Mouse (Mus musculus) hindbrain, embryonic 12.5 days (tissue): ENCODE measurements at regions not wholly inside any gene's neighbourhood (a gene's known extent, or its start where the extent isn't known, plus 50 kb on each side); places are given as distances from the start of the nearest gene placed in this dataset.
A peak's percentile ranks its signal among the peaks of the same experiment; 100 is the strongest.

ENCODE experiments used
- ATAC-seq: fragments of 200-750 bp; cut with Nextera tagmentation; 2 replicates; pipeline ENCODE4 v1.8.0; 2017; ENCODE audit warnings: moderate TSS enrichment; ENCODE audit not compliant: low FRiP score
- H3K27ac ChIP-seq: fragments of 300-500 bp; sonication (generic); 2 replicates; pipeline ENCODE4 v1.5.1; 2016; ENCODE audit warnings: mild to moderate bottlenecking
- H3K27me3 ChIP-seq: fragments of 300-500 bp; sonication (generic); 2 replicates; pipeline ENCODE4 v1.6.1; 2016; ENCODE audit warnings: mild to moderate bottlenecking
- H3K36me3 ChIP-seq: fragments of 300-500 bp; sonication (generic); 2 replicates; pipeline ENCODE4 v1.6.1; 2016; ENCODE audit warnings: mild to moderate bottlenecking
- H3K4me1 ChIP-seq: fragments of 300-500 bp; sonication (generic); 2 replicates; pipeline ENCODE4 v1.6.1; 2016
- H3K4me2 ChIP-seq: fragments of 300-500 bp; sonication (generic); replicated peaks from 2 replicates; pipeline ENCODE4 v1.6.1; 2016; ENCODE audit warnings: mild to moderate bottlenecking
- H3K4me3 ChIP-seq: fragments of 300-500 bp; sonication (generic); 2 replicates; pipeline ENCODE4 v1.5.1; 2016; ENCODE audit warnings: mild to moderate bottlenecking
- H3K9ac ChIP-seq: fragments of 300-500 bp; sonication (generic); 2 replicates; pipeline ENCODE4 v1.6.1; 2016; ENCODE audit warnings: mild to moderate bottlenecking, moderate library complexity
- H3K9me3 ChIP-seq: fragments of 300-500 bp; sonication (generic); replicated peaks from 2 replicates; pipeline ENCODE4 v1.6.1; 2016; ENCODE audit warnings: mild to moderate bottlenecking
- WGBS: fragments of 180-500 bp; shearing (Covaris S2); methylation state at CpG from one replicate; pipeline ENCODE4 v1.1.7; 2016; 5-methylcytosine and 5-hydroxymethylcytosine counted together

GRCm38 (mm10) chr11:112175302-112175701 is 606.7 kb upstream of the Sox9 start:
- Histone ChIP-seq H3K9me3 (no peaks in the 10 kb centered on the region), H3K27ac (no peak overlapping the region), H3K4me1 (no peaks in the 10 kb centered on the region), H3K36me3 (no peaks in the 10 kb centered on the region), H3K4me3 (no peak overlapping the region), H3K27me3 (no peaks in the 10 kb centered on the region), H3K4me2 (no peak overlapping the region), H3K9ac (no peak overlapping the region)
- ATAC-seq: no peak
- 84% methylated on average over 6 of the region's 6 CpGs for WGBS

- ATAC-seq: no peak
- Histone ChIP-seq H3K4me3 (no peak overlapping the region), H3K27me3 (no peaks in the 10 kb centered on the region)
Measured at GRCm38 (mm10) chr11:112180666-112181065, 601.4 kb upstream of the Sox9 start.

GRCm38 (mm10) chr11:112197620-112198268 is 584.3 kb upstream of the Sox9 start:
- peaks cover 7% of the 10 kb centered on the region; the same call in 1 of the 2 replicates for H3K4me1 ChIP-seq
- H3K9ac ChIP-seq: no peak overlapping the region
- no peaks in the 10 kb centered on the region for H3K36me3 ChIP-seq
- no peaks in the 10 kb centered on the region for H3K9me3 ChIP-seq
- ATAC-seq: peak; percentile 82
- H3K27ac ChIP-seq: no peak overlapping the region
- H3K4me2 ChIP-seq: peak overlapping the region; percentile 38
- no peak overlapping the region for H3K4me3 ChIP-seq
- 13% methylated on average over 18 of the region's 18 CpGs for WGBS
- no peaks in the 10 kb centered on the region for H3K27me3 ChIP-seq

More at GRCm38 (mm10) chr11:112180666-112181065, 601.4 kb upstream of the Sox9 start:
- 78% methylated on average over 10 of the region's 10 CpGs for WGBS
- no peaks in the 10 kb centered on the region for H3K4me1 ChIP-seq
- H3K27ac ChIP-seq: no peak overlapping the region
- no peaks in the 10 kb centered on the region for H3K9me3 ChIP-seq
- no peaks in the 10 kb centered on the region for H3K36me3 ChIP-seq
- H3K9ac ChIP-seq: no peak overlapping the region
- H3K4me2 ChIP-seq: no peak overlapping the region

- no peaks in the 10 kb centered on the region for H3K9me3 ChIP-seq
- WGBS: 42% methylated on average over 2 of the region's 2 CpGs
- H3K4me1 ChIP-seq: 0 out of 2 replicates have a peak, but pooled peaks cover 2% of the 10 kb centered on the region
- no peak overlapping the region for H3K4me3 ChIP-seq
- no peak for ATAC-seq
- H3K9ac ChIP-seq: no peak overlapping the region
- H3K27ac ChIP-seq: no peak overlapping the region
- no peak overlapping the region for H3K4me2 ChIP-seq
- H3K27me3 ChIP-seq: no peaks in the 10 kb centered on the region
- no peaks in the 10 kb centered on the region for H3K36me3 ChIP-seq
Measured at GRCm38 (mm10) chr11:112204561-112204960, 577.5 kb upstream of the Sox9 start.

DNA sequence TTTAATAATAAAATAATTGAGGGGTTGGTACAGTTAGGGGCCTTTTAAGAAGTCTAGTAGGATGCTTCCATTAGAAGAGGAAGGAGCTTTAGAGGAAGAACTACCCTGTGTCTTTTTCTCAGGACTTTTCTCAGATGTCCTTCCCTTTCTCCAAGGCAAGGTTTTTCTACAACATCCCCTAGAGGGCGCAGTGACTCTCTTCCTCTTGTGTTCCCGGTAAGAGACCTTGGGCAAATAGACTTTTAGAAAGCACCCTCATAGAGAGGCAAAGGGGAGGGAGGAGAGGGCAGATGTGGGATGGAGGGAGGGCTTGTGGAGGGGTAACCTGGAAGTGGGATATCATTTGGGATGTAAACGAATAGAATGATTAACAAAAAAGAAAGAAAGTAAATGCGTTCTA is 572.6 kb upstream of the Sox9 start:
- ATAC-seq: no peak
- 34% methylated on average over 4 of the region's 4 CpGs for WGBS
- no peak overlapping the region for H3K9ac ChIP-seq
- H3K4me3 ChIP-seq: no peak overlapping the region
- H3K9me3 ChIP-seq: no peaks in the 10 kb centered on the region
- H3K27ac ChIP-seq: no peak overlapping the region
- no peaks in the 10 kb centered on the region for H3K27me3 ChIP-seq
- no peaks in the 10 kb centered on the region for H3K36me3 ChIP-seq
- 0 out of 2 replicates have a peak, but pooled peaks cover under 1% of the 10 kb centered on the region for H3K4me1 ChIP-seq
- no peak overlapping the region for H3K4me2 ChIP-seq

GRCm38 (mm10) chr11:112219046-112219720 is 562.8 kb upstream of the Sox9 start:
- no peak overlapping the region for H3K27ac ChIP-seq
- ATAC-seq: no peak
- WGBS: 90% methylated on average over 5 of the region's 5 CpGs
- no peak overlapping the region for H3K4me3 ChIP-seq
- no peaks in the 10 kb centered on the region for H3K27me3 ChIP-seq
- no peaks in the 10 kb centered on the region for H3K36me3 ChIP-seq
- H3K9me3 ChIP-seq: no peaks in the 10 kb centered on the region
- H3K4me2 ChIP-seq: no peak overlapping the region
- no peaks in the 10 kb centered on the region for H3K4me1 ChIP-seq
- no peak overlapping the region for H3K9ac ChIP-seq

- Histone ChIP-seq H3K4me2 (no peak overlapping the region), H3K9me3 (no peaks in the 10 kb centered on the region), H3K27me3 (no peaks in the 10 kb centered on the region), H3K4me3 (no peak overlapping the region), H3K4me1 (no peaks in the 10 kb centered on the region), H3K9ac (no peak overlapping the region), H3K36me3 (no peaks in the 10 kb centered on the region), H3K27ac (no peak overlapping the region)
- ATAC-seq: no peak
- WGBS: 81% methylated on average over 7 of the region's 7 CpGs
Measured at GRCm38 (mm10) chr11:112234492-112235116, 547.4 kb upstream of the Sox9 start.

DNA sequence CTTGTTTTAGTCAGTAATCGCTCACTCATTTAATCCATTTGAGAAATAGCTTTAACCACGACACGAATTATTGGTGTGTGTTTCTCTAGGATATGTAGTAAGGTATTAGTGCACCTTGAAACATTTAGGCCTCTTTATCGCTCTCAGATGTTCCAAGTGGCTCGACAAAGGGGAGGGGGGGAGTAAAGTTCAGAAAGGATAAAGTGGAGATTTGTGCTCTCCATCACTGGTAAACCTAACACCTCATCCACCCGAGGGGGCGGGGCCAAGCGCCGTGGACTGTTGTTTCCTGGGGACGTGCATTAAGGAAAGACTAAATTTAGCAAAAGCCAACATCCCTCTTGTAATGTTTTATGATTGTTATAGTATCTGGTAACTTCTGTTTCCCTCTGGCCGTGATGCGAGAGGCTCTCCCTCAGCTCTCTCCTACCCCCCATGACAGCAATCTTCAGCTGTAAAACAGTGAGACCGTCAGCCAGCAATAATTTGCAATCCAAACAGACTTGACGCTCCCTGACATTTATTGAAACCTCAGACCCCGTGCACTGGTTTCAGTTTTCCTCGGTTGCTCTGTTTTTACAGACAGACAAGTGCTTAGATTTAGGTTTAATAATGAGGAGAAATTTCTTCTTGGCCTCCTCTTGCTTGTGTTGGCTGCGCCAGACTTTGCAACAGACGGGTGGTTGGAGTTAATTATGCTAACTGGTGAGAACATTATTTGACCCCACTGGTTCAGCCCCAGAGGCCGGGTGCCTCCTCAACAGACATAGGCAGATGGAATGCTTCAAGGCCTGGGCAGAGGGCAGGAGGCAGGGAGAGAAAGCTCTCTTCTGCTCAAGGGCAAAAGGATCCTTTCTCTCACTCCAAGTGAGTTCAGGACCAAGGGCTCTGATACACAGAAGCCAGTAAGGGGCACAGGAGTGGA is 542.8 kb upstream of the Sox9 start:
- H3K36me3 ChIP-seq: no peaks in the 10 kb centered on the region
- ATAC-seq: no peak
- H3K27ac ChIP-seq: no peak overlapping the region
- H3K9ac ChIP-seq: no peak overlapping the region
- H3K27me3 ChIP-seq: no peaks in the 10 kb centered on the region
- H3K4me1 ChIP-seq: no peaks in the 10 kb centered on the region
- H3K4me2 ChIP-seq: no peak overlapping the region
- H3K9me3 ChIP-seq: no peaks in the 10 kb centered on the region
- no peak overlapping the region for H3K4me3 ChIP-seq
- 72% methylated on average over 19 of the region's 19 CpGs for WGBS

- H3K4me2 ChIP-seq: no peak overlapping the region
- H3K36me3 ChIP-seq: no peaks in the 10 kb centered on the region
- no peak overlapping the region for H3K4me3 ChIP-seq
- no peaks in the 10 kb centered on the region for H3K4me1 ChIP-seq
- no peak overlapping the region for H3K9ac ChIP-seq
- ATAC-seq: no peak
- no peaks in the 10 kb centered on the region for H3K27me3 ChIP-seq
- H3K9me3 ChIP-seq: no peaks in the 10 kb centered on the region
- WGBS: 96% methylated on average over 1 of the region's 1 CpGs
- H3K27ac ChIP-seq: no peak overlapping the region
Measured at GRCm38 (mm10) chr11:112252548-112252947, 529.5 kb upstream of the Sox9 start.

- Histone ChIP-seq H3K4me3 (no peak overlapping the region), H3K27ac (no peak overlapping the region), H3K27me3 (no peaks in the 10 kb centered on the region), H3K4me2 (no peak overlapping the region), H3K9ac (no peak overlapping the region), H3K4me1 (no peaks in the 10 kb centered on the region), H3K36me3 (no peaks in the 10 kb centered on the region), H3K9me3 (no peaks in the 10 kb centered on the region)
- no peak for ATAC-seq
- WGBS: 97% methylated on average over 3 of the region's 3 CpGs
Measured at GRCm38 (mm10) chr11:112253061-112253460, 529.0 kb upstream of the Sox9 start.

- WGBS: 87% methylated on average over 7 of the region's 7 CpGs
- no peaks in the 10 kb centered on the region for H3K4me1 ChIP-seq
- H3K27me3 ChIP-seq: no peaks in the 10 kb centered on the region
- H3K9me3 ChIP-seq: no peaks in the 10 kb centered on the region
- H3K9ac ChIP-seq: no peak overlapping the region
- H3K27ac ChIP-seq: no peak overlapping the region
- H3K4me2 ChIP-seq: no peak overlapping the region
- H3K4me3 ChIP-seq: no peak overlapping the region
- ATAC-seq: no peak
- no peaks in the 10 kb centered on the region for H3K36me3 ChIP-seq
Measured at GRCm38 (mm10) chr11:112256326-112256725, 525.7 kb upstream of the Sox9 start.

DNA sequence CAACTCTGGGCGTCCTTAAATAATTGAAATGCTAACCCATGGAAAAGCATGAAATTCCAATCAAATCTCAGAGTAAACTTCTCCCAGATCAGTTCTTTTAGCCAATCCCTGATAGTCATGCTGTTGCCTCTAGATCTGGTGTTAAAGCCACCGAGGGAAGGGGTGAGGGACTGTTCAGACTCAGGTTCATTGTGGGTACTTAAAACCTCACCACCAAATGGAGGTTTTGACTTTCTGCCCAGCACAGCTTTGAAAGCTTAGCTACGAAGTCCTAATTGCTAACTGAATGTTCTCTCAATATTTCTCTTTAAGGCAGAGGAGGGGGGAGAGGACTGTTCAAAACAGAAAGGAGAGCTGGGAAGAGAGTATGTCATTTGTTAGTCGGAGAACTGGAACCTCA is 517.9 kb upstream of the Sox9 start:
- ATAC-seq: no peak
- WGBS: 84% methylated on average over 4 of the region's 4 CpGs

More for the DNA sequence above, 517.9 kb upstream of the Sox9 start:
- Histone ChIP-seq H3K36me3 (no peaks in the 10 kb centered on the region), H3K9ac (no peak overlapping the region), H3K27ac (no peak overlapping the region), H3K4me3 (no peak overlapping the region), H3K4me1 (no peaks in the 10 kb centered on the region), H3K4me2 (no peak overlapping the region), H3K9me3 (no peaks in the 10 kb centered on the region), H3K27me3 (no peaks in the 10 kb centered on the region)
